Mouse (Mus musculus) cerebellum, postnatal 4 days (tissue): ENCODE data around the gene Rnd1.

Experiments
- DNase-seq, 2 experiments: peaks; one replicate each; pipeline ENCODE4 v3.0.0; 2022; ENCODE audit warnings: low spot score in 2 of 2, mixed read lengths in 1 of 2

Rnd1 gene

DNA sequence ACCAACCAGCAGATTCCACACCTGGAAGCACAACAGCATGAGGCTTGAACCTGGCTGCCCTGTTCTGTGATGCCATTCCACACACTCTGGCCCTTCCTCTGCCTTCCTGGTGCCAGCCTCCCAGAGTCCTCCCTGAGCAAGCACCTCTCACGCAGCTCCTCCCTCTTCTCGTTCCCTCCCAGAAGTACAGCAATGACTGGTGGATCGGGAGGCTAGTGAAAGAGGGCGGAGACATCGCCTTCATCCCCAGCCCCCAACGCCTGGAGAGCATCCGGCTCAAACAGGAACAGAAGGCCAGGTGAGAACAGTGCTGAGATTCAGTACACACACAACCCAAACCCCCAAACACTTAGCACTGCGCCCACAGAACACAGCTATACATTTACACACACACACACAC lies 37.1 kb downstream of the Rnd1 start:
- DNase-seq = no peak

DNA sequence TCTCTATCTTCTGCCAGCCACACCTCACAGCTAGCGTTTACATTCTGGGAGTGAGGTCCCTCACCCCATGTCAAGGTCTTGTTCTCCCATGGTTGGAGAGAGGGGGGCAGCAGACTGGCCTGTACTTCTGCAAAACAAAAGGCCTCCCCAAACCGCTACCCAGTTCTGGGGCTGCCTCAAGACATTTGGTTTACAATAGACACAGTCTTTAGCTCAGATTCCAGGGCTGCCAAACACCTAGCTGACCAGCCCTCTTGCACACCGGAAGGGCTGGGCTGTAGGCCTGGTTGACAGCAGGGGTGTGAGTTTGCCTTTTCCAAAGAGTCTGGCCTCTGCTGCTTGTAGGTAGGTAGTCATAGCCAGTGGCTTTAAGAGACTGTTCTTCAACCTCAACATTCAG lies 40.1 kb downstream of the Rnd1 start:
- DNase-seq = no peak

DNA sequence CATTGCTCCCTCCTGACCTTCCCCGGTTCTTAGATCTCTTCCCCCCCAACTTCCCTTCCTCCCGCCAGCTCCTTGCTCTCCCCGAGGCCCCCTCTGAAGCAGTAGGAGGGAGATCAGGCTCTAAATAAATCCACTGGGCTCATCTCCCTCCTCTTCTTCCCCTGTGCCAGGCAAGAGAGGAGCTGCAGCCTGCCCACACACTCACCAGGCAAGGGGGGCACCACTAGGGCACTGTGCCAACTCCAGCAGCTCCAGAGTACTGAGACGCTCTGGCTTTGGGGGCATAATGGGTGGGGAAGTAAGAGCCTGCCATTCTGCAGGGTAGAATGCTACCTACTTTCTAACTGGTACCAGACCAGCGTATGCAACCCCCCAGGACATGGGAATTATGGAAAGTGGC lies 40.7 kb downstream of the Rnd1 start:
- DNase-seq = peak in 1 of 2 experiments; percentile 59

DNA sequence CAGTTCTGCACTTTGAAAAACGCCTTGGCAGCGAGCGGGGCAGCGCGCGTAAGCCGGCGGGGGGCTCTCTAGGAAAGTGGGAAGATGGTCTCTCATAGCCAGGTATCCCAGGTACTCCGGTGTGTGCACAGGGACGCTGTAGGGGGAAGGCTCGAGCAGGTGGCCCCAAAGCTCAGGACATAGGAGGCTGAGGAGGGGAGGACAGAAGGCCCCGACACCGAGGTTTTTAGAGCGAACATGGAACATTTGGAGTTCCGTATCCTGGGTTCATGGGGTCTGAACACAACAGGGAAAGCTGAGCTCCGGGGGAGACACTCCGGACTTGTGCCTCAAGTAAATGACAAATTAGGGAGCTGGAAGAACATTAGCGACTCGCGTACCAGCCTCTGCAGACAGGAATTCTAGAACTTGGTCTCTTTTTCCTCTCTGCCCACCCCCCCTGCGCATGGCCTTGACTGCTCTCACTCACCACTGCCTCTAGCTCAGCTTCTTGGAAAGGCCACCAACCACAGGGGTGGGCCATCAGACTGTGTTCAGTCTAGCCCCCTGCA lies 41.9 kb downstream of the Rnd1 start:
- no peak for DNase-seq

DNA sequence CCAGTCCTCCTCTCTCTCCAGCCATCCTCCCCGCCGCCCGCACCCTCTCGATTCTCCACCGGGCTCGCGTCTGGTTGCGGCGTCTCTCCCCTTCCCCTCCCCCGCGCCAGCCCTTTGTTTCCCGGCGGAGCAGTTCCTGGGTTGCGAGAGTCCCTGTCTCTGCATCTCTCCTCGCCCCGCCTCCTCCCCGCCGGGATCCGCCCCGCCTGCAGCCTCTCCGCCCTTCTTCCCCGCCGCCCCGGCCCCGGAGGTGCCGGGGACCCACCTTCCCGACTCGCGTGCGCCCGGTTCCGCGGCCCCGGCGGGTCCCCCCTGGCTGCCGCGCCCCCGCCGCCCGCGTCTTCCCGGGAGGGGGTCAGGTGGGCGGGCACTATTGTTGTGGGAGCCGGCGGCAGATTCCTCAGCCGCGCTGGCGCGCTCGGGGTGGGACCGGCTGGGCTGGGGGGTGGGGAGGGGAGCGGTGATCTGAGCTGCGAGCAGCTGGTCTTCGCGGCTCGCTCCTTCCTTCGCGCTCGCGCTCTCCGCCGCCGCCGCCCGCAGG lies 42.6 kb downstream of the Rnd1 start:
- DNase-seq = peak; percentile 61 to 76

DNA sequence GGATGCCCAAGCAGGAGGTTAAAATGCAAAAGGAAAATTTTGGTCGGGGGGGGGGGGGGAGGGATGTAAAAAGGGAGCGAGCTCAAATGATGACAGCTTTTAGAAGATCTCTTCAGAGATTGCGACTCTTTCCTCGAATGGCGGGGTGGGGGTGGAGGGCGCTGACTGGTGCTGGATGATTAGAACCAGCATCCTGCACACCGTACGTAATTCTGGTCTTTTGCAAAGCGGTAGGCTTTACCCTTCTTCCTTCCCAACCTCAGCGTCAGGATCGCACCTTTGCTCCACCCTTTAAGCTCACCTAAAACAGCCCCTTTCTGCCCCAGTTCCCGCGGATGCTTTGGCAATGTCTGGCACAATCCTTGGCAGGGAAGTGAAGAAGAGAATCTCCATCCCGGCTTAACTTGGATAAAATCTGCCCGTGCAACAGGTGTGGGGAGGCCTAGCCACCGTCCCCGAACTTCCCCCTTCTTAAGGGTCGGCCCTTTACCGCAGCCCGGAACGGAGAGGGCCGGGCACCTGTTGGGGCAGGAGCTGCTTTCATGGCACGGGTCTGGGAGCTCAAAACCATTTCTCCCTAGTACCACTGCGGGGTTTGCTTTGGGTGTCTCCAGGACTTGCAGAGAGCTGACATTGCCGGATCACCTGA lies 43.3 kb downstream of the Rnd1 start:
- no peak for DNase-seq

DNA sequence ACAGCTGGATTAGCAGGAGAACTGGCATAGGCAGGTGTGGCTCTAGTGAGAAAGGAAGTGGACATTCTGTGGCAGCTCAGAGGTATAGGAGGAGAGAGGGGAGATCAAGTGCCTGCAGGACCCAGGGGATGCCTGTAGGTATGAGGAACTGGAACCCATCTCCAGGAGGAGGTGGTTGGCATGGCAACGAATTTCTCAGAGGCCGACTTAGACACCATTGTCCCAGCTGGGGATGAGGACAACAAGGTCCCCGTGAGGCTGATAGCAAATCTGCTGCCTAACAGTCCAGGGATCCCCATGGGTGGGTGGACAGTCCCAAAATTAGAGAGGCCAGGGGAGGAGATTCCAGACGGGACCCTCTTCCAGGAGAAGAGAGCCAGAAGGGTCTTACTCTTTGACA lies 44.3 kb downstream of the Rnd1 start:
- no peak for DNase-seq

DNA sequence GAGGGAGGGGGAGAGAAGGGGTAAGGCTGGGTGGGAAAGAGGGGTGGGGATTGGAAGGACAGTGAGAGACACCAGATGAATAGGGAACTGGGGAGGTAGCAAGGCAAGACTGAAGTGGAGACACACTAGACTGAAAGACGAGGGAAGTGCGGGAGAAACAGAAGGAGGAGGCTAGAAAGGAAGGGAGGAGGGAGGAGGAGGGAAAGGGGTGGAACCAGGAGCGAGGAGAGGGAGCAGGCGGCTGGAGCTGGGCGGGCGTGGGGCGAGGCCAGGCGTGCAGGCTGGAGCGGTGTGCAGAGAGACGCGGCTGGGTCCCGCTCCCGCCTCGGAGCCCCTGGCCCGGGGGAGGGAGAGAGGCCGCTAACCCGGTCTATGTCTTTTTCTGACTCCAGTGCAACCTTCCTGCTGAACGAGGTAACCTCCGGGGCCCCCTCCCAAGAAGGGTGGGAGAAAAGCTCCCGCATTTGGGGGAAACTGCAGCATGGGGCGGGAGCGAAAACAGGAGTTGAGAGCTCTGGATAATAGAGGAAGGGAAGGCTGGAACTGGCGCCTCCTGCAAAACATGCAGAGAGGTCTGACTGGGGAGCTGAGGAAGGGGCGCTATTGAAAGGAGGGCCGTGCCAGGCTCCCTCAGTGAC lies 45.0 kb downstream of the Rnd1 start:
- no peak for DNase-seq

DNA sequence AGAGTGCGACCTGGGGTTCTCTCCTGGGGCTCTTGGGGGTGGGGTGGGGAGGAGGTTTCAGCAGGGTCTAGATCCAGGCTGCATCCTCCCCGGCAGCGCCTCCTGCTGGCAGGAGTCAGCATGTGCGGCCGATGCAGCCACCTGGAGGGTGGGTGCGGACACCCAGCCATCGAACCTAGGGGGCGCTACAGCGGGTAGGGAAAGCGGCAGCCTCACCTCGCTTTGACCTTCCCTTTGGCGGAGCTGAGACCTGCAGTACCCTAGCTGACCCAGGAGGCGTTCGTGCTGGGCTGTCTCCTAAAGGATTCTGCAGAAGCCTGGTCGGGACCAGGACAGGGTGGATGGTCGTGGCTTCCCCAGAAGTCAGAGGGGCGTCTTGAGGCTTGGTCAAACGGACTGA lies 45.8 kb downstream of the Rnd1 start:
- peak; percentile 73 to 87 for DNase-seq

DNA sequence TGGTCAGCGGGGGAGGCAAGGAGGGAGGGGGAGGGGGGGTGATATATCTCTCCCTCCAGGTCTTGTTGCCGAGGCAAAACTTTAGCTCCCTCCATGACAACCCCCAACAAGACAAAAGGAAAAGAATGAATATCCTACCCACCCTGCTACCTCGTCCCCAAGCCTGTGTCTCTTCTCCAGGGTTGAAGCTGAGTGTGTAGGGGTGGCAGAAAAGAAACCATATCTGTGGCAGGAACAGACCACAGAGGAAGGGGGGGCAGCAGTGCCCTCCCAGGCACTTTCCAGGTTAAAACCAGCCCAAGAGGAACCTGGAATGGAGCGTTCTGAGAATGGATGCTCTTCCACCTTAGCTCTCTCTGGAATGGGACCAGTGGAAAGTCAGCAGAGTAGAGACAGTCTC lies 46.7 kb downstream of the Rnd1 start, which contains the start of gene Cacnb3:
Cacnb3 (plus strand) TSS at position 301 of the 400 bp plus-strand sequence.
- no peak for DNase-seq

DNA sequence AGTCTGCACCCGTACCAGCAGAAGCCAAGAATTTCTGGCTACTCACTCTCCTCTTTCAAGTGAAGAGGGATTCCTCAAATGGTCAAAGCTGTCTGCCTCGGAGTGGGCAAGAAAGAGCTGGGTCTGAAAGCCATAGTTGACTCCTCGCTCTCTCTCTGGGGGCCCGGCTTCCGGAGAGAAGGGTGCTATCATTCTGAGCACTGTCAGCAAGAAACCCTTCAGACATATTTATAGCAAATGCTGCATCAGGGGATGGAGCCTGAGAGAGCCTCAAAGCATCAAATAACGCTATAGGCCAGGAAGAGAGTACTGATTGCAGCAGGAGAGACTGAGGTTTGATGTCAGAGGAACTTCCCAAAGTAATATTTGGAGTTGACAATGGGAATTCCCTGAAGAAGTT lies 47.8 kb downstream of the Rnd1 start:
- DNase-seq = no peak

DNA sequence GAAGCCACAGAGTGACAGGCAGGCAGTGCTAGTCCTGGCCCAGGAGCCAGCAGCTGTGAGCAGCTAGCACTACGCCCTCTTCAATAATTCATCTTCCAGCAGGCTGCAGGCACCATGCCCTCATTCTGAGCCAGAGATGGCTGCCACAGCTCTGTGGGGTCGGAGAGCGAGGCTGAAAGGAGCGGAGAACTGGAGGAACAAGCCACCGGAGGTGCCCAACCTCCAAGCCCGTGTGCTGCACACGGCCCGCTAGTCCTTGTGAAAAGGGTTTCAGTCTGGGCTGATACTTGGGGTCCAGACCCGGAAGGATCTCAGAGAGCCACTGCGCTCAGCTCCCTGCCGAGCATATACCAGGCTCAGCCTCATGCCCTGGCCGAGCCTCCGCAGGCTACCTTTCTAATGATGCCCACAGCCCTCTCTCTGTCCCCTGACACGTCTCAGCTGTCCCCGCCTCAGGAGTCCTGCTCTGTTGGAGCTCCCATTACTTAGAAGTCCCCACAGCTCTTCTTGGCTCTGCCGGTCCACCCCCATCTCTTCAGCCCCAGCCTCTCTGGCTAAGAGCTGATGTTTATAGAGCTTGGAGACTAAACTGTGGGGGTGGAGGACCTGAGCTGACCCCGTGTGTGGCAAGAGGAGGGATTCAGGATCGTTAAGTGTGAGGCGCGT lies 48.5 kb downstream of the Rnd1 start:
- no peak for DNase-seq

DNA sequence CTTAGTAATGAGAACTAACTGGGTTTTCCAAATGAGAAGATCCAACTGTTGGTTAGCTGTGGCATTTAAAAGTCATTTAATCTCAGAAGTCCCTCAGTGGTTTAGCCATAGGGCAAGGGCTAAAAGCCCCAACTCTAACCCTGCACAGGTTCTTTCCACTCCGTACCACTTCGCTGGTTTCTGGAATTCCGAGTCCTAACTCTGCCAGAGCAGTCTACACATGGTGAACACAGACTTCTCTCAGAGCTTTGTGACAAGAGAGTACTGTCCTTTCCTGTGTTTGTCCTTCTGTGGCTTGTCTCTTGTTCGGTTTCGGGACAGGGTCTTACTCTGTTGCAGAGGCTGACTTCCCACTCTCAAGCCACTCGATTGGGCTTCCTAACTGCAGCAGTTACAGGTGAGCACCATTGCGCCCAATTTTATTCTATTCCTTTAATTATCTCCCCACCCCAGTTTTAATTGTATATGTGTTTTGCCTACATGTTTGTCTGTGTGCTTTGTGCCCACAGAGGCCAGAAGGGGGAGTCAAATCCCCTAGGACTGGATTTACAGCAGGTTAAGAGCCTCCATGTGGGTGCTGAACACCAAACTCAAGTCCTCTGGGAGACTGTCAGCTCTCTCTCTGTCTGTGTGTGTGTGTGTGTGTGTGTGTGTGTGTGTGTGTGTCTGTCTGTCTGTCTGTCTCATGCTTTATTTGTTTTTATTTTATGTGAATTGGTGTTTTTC lies 50.6 kb downstream of the Rnd1 start:
- DNase-seq = no peak

DNA sequence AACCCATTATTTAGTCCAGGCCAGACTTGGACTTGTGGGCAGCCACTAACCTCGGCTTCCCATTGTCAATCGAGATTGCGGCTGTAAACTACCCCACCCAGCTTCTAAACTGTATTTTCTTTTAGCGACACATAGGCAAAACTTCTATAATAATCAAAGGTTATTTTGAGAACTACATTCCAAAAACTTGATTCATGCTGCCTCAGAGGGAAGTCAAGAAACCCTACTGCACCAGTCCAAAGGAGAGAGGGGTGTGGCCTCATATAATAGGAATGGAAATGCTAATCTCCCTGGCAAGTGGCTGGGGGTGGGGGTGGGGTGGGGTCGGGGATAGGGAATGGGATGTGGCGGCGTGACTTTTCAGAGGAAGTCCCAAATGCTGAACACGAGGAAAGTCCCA lies 51.2 kb downstream of the Rnd1 start:
- DNase-seq = no peak

DNA sequence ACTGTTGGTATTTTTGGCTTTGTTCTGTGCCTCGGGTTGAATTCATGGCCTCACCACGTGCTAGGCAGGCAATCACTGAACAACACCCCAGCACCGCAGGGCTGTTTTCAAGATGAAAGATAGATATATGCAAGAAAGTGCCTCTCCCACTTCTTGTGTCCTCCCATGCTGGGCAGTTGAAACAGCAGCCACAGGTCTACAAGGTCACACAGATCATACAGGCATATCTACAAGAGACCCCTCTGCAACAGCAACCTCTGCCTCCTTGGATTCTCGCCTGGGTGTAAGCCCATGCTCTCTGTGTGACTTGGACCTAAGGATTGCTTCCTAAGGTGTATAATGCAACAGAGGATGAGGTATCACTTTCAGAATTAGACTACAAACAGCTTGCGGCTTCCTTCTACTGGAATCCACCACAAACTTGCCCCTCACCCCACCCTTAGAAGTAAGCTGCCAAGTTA lies 53.9 kb downstream of the Rnd1 start:
- DNase-seq = no peak

DNA sequence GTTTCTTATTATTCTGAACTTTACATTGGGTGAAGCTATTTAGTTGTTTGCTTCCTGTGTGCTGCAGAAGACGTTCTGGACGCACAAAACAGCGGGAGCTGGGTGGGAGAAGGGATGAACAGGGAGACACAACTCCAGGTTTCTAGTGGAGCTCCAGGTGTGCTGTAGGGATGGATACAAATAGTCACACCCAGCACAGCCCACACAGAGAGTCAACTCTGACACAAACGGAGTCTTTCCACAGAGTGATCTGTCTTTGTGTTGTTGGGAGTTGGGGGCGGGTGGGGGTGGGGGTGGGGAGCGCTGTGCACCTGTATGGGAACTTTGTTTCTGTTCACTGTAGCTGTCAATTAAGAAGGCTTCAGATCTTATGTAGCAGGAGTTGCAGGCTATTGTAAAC lies 54.5 kb downstream of the Rnd1 start:
- no peak for DNase-seq

DNA sequence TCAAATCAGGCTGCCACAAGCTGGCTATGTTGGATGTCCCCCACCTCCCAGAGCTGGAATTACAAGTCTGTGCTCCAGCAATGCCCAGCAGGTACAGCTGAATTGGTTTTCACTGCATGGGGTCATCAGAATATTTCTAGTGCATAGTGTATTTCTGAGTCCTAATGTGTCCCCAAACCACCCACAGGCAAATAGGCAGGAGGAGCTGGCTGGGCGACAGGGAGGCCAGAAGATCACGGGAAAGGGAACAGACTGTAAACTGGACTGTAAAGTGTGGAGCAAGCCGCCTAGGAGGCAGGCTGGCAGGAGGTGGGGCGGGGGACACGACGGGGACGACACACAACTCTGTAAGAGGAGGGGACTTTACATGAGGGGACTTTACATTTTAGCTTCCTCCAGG lies 55.1 kb downstream of the Rnd1 start:
- DNase-seq = no peak

DNA sequence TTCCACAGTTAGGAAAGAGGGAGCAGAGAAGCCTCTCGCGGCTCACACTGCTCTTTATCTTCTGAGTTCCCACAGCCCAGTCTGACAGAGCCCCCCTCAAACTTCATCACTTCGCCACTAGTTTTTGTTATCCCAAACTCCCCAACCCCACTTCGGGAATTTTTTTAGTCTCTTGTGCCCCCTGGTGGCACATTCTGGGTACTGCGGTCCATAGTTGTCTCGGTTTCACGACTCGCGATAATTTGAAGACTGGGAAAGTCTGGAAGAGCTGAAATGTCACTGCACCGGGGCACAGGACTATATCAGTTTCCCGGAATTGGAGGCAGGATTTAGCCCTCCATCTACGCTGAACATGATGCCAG lies 60.1 kb downstream of the Rnd1 start:
- DNase-seq = peak; percentile 79 to 85

DNA sequence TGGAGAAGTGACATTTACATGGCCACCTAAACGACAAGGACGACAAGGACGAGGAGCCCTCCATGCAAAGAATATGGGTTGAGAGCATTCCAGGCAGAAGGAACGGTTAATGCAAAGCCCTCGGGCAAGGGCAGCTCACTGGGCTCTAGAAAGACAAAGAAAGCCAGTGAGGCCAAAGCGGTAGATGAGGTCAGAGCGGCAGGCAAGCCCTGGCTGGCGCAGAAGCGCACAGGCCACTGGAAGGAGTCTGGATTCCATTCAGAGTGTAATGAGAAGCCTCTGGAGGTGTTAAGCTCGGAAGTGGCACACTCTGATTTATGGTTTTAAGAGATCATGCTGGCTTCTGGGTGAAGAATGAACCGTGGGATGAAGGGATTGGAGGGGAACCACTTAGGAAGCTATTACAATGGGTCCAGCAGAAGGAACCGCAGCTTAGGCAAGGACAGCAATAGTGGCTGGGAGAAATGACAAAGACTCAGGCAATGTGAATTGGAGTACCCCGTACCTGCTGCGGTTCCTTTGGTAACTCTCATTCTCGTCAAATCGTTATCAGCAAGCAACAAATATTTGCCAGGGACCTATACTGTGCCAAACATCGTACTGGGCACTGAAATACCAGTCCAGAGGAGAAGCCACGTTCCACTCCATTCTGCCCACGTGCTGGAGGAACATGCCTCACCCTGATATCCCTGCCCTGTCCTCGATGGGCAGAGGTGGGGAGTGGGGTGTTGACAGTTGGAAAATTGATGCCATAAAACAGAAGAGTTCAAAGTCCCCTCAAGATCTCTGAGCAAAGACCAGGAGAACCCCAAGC lies 60.7 kb downstream of the Rnd1 start:
- DNase-seq = no peak

DNA sequence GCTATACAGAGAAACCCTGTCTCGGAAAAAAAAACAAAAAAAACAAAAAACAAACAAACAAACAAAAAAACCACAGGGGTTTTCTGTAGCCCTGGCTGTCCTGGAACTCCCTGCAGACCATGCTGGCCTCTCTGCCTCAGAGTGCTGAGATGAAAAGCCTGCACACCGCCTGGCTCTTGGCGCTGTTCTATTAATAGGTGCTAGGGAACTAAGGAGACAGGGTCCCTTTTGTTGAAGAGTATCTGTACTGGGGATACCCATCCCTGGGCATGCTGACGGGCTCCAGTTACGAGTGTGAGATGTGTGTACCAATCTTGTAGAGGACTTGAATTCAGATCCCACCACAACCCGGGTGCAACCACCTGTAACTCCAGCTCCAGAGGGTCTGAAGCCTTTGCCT lies 61.5 kb downstream of the Rnd1 start:
- no peak for DNase-seq

DNA sequence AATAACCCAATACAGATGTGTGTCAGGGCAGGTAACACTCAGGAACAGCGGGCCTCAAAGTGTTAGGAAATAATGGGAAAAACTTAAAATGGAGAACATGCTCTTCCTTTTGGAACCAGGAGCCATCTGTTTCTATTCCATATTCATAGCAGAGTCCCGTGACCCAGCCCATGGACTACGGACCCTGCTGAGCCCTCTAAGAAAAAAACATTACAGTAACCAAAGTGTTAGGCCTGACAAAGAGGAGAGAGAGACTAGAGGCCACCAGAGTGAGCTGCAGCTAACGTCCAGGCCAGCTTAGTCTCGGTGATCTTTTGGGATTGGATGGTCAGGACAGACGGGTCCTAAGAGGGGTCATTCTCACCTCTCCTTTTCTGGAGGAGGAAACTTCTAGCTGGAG lies 62.3 kb downstream of the Rnd1 start:
- DNase-seq = no peak
